7 mouse cellular contexts compared by ENCODE assay signal in genomic region chr2:118532855-118533675, GRCm38 (mm10). TPM values are rescaled to one million over a fixed set of nuclear protein-coding genes. Genes with fewer than 3 reads are reported as not detected.
A peak's percentile ranks its signal among the peaks of the same experiment; 100 is the strongest.
DNase-seq lines count a peak whose midpoint lies in the region; ATAC-seq and TF ChIP-seq lines count a peak whose summit lies in the region.

No protein-coding gene starts in this region.

- peaks cover 55% of the 10 kb centered on the region for H3K4me1 ChIP-seq in forebrain, embryonic 12.5 days
- H3K4me1 ChIP-seq in liver, postnatal 0 days (ENCODE audit: insufficient read depth), result peaks cover 32% of the 10 kb centered on the region
- H3K4me1 ChIP-seq in stomach, embryonic 16.5 days (ENCODE audit: control insufficient read depth, insufficient read depth, low read length), result peaks cover 60% of the 10 kb centered on the region

- peak; percentile 54 for ATAC-seq in forebrain, embryonic 12.5 days (ENCODE audit: low FRiP score)
- ATAC-seq in liver, postnatal 0 days, result peak; percentile 45
- ATAC-seq in stomach, embryonic 16.5 days (ENCODE audit: insufficient read depth, low FRiP score), result peak; percentile 69

- DNase-seq in embryo, embryonic 10 days (ENCODE audit: low spot score), result peak; percentile 90
- DNase-seq in hindlimb bud, embryonic 11.5 days (ENCODE audit: extremely low spot score, low read depth, low spot score), result peak; percentile 94
- no peak for DNase-seq in liver, postnatal 0 days
- no peak for DNase-seq in urinary bladder, adult 18-20 months (ENCODE audit: low spot score in 2 of 2)
- DNase-seq in cerebellum, adult 11-12 months, result no peak

- no peak for TF ChIP-seq CTCF in liver, postnatal 0 days (IDR thresholded peaks at IDR 0.05; ENCODE audit: low read depth)

- no peaks in the 10 kb centered on the region for H3K9me3 ChIP-seq in forebrain, embryonic 12.5 days
- H3K9me3 ChIP-seq in liver, postnatal 0 days (ENCODE audit: low read length), result no peaks in the 10 kb centered on the region
- H3K9me3 ChIP-seq in stomach, embryonic 16.5 days (replicated peaks; ENCODE audit: control insufficient read depth, low read length), result no peaks in the 10 kb centered on the region

- no peak for TF ChIP-seq EP300 in liver, postnatal 0 days (IDR thresholded peaks at IDR 0.05; ENCODE audit: low read depth)

- H3K27ac ChIP-seq in forebrain, embryonic 12.5 days, result peak overlapping the region; percentile 65
- peak overlapping the region; percentile 80 for H3K27ac ChIP-seq in liver, postnatal 0 days (ENCODE audit: low read depth)
- H3K27ac ChIP-seq in stomach, embryonic 16.5 days (ENCODE audit: low read length), result peak overlapping the region; percentile 94

- H3K9ac ChIP-seq in forebrain, embryonic 12.5 days, result peak overlapping the region; percentile 17; the same call in 1 of the 2 replicates
- no peak overlapping the region for H3K9ac ChIP-seq in liver, postnatal 0 days (replicated peaks)
- H3K9ac ChIP-seq in stomach, embryonic 16.5 days (ENCODE audit: low read length), result peak overlapping the region; percentile 61; the same call in 1 of the 2 replicates

- H3K4me2 ChIP-seq in forebrain, embryonic 12.5 days, result no peak overlapping the region; the same call in 1 of the 2 replicates
- H3K4me2 ChIP-seq in liver, postnatal 0 days (ENCODE audit: low read depth, low read length), result no peak overlapping the region
- H3K4me2 ChIP-seq in stomach, embryonic 16.5 days (ENCODE audit: low read depth, low read length), result peak overlapping the region; percentile 20; the same call in 1 of the 2 replicates

- 2% methylated on average over 6 of the region's 6 CpGs for WGBS in forebrain, embryonic 12.5 days
- 39% methylated on average over 6 of the region's 6 CpGs for WGBS in liver, postnatal 0 days (ENCODE audit: insufficient replicate concordance)
- WGBS in stomach, embryonic 16.5 days, result 11% methylated on average over 6 of the region's 6 CpGs

- no peak overlapping the region for H3K4me3 ChIP-seq in forebrain, embryonic 12.5 days (replicated peaks)
- H3K4me3 ChIP-seq in liver, postnatal 0 days (ENCODE audit: low read depth, low read length), result no peak overlapping the region
- no peak overlapping the region for H3K4me3 ChIP-seq in stomach, embryonic 16.5 days (replicated peaks; ENCODE audit: low read length)

- no peaks in the 10 kb centered on the region; the same call in 1 of the 2 replicates for H3K27me3 ChIP-seq in forebrain, embryonic 12.5 days
- H3K27me3 ChIP-seq in liver, postnatal 0 days (ENCODE audit: insufficient read depth, low read length), result no peaks in the 10 kb centered on the region
- no peaks in the 10 kb centered on the region for H3K27me3 ChIP-seq in stomach, embryonic 16.5 days (ENCODE audit: control insufficient read depth, insufficient read depth, low read length)

- no peaks in the 10 kb centered on the region for H3K36me3 ChIP-seq in forebrain, embryonic 12.5 days (replicated peaks)
- H3K36me3 ChIP-seq in liver, postnatal 0 days (replicated peaks; ENCODE audit: insufficient read depth, low read length), result peaks cover 5% of the 10 kb centered on the region; the same call in 1 of the 2 replicates
- no peaks in the 10 kb centered on the region for H3K36me3 ChIP-seq in stomach, embryonic 16.5 days (ENCODE audit: control insufficient read depth, insufficient read depth, low read length)

RNA-seq across cellular contexts. Expression of gene Bmf, which starts 16.4 kb away (rescaled TPM):
- 2.2 and 3.0 TPM in 2 replicates for polyA plus RNA-seq in forebrain, embryonic 12.5 days (2016; fragmentation: Nextera tagmentation; extraction: Ambion mirVana)
- 1.3 TPM in 2 replicates for polyA plus RNA-seq in liver, postnatal 0 days (2015; fragmentation: Nextera tagmentation; extraction: Ambion mirVana)
- 4.2 and 4.4 TPM in 2 replicates for polyA plus RNA-seq in stomach, embryonic 16.5 days (2015; fragmentation: Nextera tagmentation; extraction: Ambion mirVana)

RNA-seq across cellular contexts. Expression of gene Srp14, which starts 53.6 kb away (rescaled TPM):
- polyA plus RNA-seq in forebrain, embryonic 12.5 days (2016; fragmentation: Nextera tagmentation; extraction: Ambion mirVana), result 252 and 263 TPM in 2 replicates
- polyA plus RNA-seq in liver, postnatal 0 days (2015; fragmentation: Nextera tagmentation; extraction: Ambion mirVana), result 101 and 107 TPM in 2 replicates
- 214 and 229 TPM in 2 replicates for polyA plus RNA-seq in stomach, embryonic 16.5 days (2015; fragmentation: Nextera tagmentation; extraction: Ambion mirVana)

Comparison
In these comparisons a context has a peak if more than half of its experiments do, and no peak if none do; other contexts are left out.
1. DNase-seq: peak in embryo, embryonic 10 days (single experiment) and hindlimb bud, embryonic 11.5 days (single experiment); none in liver, postnatal 0 days (single experiment), urinary bladder, adult 18-20 months (0 of 2) and cerebellum, adult 11-12 months (single experiment).
2. Peak in every context shown above with its lines, with median percentiles within 50 percentile points of each other: ATAC-seq and H3K27ac ChIP-seq.